Mouse (Mus musculus) induced T-regulatory cell, adult 2 months (primary cell): ENCODE measurements at regions not wholly inside any gene's neighbourhood (a gene's known extent, or its start where the extent isn't known, plus 50 kb on each side); places are given as distances from the start of the nearest gene placed in this dataset.
A peak's percentile ranks its signal among the peaks of the same experiment; 100 is the strongest.

Experiments used
- DNase-seq: peaks from one replicate; pipeline ENCODE4 v3.0.0-alpha.2; 2012; ENCODE audit warnings: low read depth

GRCm38 (mm10) chr12:113423736-113424597, 65.3 kb upstream of the Adam6b start:
- peak; percentile 37 for DNase-seq

- peak; percentile 36 for DNase-seq
Measured at GRCm38 (mm10) chr12:113424598-113425208, 64.6 kb upstream of the Adam6b start.

GRCm38 (mm10) chr12:113425209-113426070, 63.9 kb upstream of the Adam6b start:
- DNase-seq, result peak; percentile 60

- DNase-seq, result peak; percentile 69
Measured at GRCm38 (mm10) chr12:113426636-113427035, 62.7 kb upstream of the Adam6b start.

GRCm38 (mm10) chr12:113427339-113427738, 62.0 kb upstream of the Adam6b start:
- peak; percentile 84 for DNase-seq

- DNase-seq, result peak; percentile 49
Measured at GRCm38 (mm10) chr12:113428461-113428860, 60.9 kb upstream of the Adam6b start.

GRCm38 (mm10) chr12:113428901-113429300, 60.4 kb upstream of the Adam6b start:
- DNase-seq, result no peak

GRCm38 (mm10) chr12:113430340-113430739, 59.0 kb upstream of the Adam6b start:
- peak; percentile 75 for DNase-seq
